Mouse (Mus musculus): ENCODE measurements around the gene Prdm10. TPM values are rescaled to one million over a fixed set of nuclear protein-coding genes. Genes with fewer than 3 reads are reported as not detected.

Prdm10 gene
- total RNA-seq (2021): 1 to 10 TPM; 6.5 to 6.9 TPM
- long read RNA-seq, experiment 1, partial matches to known transcripts: 0 of 3 reads
- long read RNA-seq, experiment 1, other reads (novel, unspliced or antisense): 3 of 3 reads
- long read RNA-seq, experiment 2, partial matches to known transcripts: 2 of 4 reads
- long read RNA-seq, experiment 2, other reads (novel, unspliced or antisense): 2 of 4 reads

GRCm38 (mm10) chr9:31280366-31281010, at the start of gene Prdm10:
Prdm10 (plus strand) TSS chr9:31280538.
- DNase-seq (ENCODE audit: low spot score in 2 of 2): peak; percentile 94 to 97

DNA sequence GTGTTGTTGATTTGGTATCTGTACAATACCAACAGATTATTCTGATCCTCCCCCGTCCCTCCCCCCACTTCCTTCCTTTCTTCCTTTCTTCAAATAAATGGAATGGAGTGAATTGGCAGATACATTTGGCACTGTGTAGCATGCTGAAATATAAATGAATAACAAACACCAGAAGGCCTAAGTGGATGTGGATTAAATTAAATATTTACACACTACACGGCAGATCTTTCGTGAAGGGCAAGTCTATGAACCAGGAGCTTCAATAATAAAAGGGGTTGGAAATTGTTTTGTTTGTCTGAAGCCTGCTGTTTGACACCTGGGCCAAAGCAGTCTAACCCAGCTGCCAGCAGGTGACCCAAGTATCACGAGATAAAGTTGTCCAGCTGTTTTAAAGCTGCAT, 45.3 kb upstream of the Prdm10 start:
- no peak for DNase-seq (ENCODE audit: low spot score in 2 of 2)

DNA sequence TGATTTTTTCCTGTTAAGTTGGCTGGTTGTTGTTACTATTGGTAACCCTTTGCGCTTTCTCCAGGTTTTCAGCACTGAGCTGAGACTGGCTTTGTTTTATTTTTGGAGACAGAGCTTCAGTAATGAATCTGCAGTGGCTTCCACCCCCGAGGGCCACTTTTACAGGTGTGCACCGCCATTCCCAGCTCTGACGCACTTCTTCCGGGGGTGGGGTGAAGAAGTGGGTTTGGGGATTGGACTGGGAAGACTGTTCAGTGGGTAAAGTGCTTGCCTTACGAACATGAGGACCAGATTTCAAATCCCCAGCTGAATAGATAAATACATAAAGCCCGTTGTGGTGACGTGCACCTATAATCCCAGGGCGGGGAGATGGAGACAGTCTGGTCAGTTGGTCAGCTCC, 44.8 kb upstream of the Prdm10 start:
- no peak for DNase-seq (ENCODE audit: low spot score in 2 of 2)

GRCm38 (mm10) chr9:31236079-31236478, 44.3 kb upstream of the Prdm10 start:
- no peak for DNase-seq (ENCODE audit: low spot score in 2 of 2)

DNA sequence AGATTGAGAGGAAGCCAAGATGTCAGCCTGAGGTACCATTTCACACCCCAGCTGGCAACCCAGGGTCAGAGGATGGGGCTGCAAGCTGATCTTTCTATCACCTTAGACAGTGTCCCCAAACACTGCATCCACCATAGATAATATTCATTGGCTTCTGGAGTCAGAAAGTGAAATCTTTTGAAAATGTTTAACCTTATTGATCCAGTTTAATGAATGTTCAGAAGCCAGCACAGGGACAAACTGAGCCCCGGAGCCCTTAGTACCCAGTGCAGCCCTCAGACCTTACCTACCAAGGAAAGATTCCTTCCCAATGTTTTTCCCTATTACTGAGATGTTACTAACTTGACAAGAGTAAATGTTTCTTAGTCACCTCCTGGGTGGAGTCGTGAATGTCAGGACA, 41.8 kb upstream of the Prdm10 start:
- no peak for DNase-seq (ENCODE audit: low spot score in 2 of 2)

- DNase-seq (ENCODE audit: low spot score in 2 of 2): no peak
These were observed 40.8 kb upstream of the Prdm10 start for GRCm38 (mm10) chr9:31239551-31239950.

DNA sequence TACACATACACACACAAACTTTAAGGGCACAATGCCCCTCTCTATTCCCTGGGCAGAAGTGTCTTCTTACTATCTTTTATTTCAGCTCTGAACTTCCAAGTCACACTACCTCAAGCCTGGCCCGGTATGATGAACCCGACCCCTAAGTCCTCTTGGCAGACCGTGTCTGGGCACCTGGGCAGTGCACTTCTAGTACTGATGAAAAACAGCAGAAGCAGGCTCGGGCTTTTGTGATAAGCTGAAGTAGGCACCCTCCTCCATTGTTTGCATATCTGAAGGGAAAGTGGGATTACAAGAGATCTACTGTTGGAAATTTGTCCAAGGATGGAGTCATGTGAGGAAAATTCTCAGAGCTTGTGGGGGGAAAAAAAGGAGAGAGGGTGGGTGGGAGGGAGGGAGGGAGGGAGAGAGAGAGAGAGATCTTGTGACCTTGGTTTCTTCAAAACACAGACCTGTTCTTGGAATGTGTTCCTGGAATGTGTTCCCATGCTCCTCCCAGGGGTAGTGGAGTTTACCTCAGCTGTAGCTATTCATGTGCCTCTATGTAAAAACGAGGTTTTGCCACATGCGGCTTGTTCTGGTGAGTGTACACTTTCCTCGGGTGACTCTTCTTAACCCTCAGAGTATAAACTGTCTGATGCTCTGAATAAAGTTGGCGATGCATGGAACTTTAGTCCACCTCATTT, 39.7 kb upstream of the Prdm10 start:
- no peak for DNase-seq (ENCODE audit: low spot score in 2 of 2)

- no peak for DNase-seq (ENCODE audit: low spot score in 2 of 2)
These were observed 39.1 kb upstream of the Prdm10 start for GRCm38 (mm10) chr9:31241208-31241699.

GRCm38 (mm10) chr9:31243306-31243938, 36.9 kb upstream of the Prdm10 start:
- no peak for DNase-seq (ENCODE audit: low spot score in 2 of 2)

DNA sequence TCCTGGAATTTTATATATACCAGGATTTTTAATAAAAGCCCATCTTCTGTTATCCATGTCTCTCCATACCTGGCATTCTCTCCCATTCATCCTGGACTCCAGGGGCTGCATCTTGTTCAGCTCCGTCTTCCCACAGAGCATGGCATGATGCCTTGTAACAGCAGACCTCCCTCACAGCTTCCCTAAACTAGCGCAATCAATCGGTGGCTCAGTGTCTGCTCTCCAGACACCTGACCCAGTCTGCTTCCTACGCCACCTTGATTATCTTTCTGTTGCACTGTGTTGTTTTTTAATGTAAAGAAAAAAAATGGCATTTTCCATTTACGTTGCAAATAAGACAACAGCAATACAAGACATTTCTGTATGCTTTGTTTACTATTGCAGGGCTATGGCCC, 36.4 kb upstream of the Prdm10 start:
- no peak for DNase-seq (ENCODE audit: low spot score in 2 of 2)

GRCm38 (mm10) chr9:31245006-31245405, 35.3 kb upstream of the Prdm10 start:
- no peak for DNase-seq (ENCODE audit: low spot score in 2 of 2)

GRCm38 (mm10) chr9:31246421-31246820, 33.9 kb upstream of the Prdm10 start:
- DNase-seq (ENCODE audit: low spot score in 2 of 2): no peak

DNA sequence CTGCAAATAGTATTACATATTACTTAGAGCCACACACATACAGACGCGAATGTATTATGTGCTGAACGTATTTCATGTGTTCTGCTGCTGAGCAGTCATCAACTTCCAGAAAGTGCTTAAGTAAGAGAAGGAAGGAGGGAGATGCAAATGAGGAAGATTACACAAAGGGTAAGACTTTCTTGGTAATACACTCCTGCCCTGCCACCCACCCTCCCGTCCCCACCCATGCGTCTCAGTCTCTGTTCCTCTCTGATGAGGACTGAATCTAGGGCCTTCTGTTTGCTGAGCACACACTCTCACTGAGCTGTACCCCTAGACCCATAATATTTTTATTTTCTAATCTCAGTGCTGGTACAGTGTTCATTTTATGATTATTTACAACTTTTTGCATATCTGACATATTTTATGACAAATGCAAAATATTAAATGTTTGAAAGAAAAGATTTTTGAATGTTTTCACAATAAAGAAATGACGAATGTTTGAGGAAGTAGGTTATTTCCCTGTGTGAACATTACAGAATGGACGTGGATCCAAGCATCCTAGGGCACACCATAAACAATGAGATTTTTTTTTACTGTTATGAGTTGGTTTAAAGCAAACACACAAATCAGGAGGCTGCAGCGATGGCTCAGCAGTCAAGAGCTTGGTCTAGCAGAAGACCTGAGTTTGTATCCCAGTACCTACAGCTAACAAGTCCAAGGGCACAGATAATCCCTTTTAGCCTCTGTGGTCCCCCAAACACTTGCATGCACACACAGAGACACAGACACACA, 32.7 kb upstream of the Prdm10 start:
- DNase-seq (ENCODE audit: low spot score in 2 of 2): no peak

GRCm38 (mm10) chr9:31252182-31252799, 28.0 kb upstream of the Prdm10 start:
- peak in 1 of 2 experiments; percentile 24 for DNase-seq (ENCODE audit: low spot score in 2 of 2)

DNA sequence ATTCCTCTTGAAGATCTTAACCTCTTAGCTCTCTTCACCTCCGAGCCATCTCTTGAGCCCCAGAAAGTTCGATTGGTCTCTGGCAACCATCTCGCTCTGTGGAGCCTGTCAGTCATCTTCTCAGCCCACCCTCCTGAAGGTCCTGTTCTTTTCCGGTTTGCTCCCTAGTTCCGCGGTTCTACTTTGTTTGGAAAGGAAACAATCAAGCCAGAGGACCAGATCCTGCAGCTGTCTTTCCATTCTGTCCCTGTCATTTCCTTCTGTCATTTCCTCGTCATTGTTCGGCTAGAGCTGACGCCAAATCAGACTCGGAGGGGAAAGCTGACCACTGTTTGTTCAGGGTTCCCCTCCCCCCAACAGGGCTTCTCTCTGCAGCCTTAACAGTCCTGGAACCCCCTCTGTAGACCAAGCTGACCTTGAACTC, 27.0 kb upstream of the Prdm10 start:
- DNase-seq (ENCODE audit: low spot score in 2 of 2): peak in 1 of 2 experiments; percentile 17

DNA sequence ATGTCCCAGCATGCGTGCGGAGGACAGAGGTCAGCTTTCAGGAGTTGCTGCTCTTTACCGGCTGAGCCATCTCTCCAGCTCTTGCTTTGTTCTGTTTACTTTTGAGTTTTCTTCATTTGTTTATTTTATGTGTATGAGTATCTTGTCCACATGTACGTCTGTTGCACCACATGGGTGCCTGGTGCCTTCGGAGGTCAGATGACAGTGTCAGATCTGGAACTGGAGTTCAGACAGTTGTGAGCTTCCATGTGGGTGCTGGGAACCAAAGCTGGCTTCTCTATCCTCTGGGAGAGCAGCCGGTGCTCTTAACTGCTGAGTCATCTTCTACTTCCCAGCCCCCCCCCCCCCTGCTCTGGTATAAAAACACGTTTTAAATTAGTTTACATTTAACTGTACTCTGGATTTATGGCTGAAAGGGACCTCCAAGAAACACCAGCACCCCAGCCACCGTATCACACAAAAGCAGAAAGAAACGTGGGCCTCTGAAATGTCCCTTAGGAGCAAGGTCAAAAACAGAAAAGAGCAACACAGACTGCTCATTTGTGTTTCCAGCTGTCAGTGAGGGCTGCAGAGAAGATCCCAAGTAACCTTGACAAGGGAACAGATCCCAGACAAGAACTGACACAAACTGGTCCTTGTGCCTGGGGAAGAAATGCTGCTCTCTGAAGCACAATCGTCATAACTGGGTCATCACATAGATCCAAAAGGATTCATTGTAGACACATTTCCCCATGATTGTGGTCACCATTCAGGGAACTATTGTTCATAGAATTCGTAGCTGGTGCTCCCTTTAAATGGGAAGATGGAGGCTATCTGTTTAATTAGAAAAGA, 26.3 kb upstream of the Prdm10 start:
- no peak for DNase-seq (ENCODE audit: low spot score in 2 of 2)

DNA sequence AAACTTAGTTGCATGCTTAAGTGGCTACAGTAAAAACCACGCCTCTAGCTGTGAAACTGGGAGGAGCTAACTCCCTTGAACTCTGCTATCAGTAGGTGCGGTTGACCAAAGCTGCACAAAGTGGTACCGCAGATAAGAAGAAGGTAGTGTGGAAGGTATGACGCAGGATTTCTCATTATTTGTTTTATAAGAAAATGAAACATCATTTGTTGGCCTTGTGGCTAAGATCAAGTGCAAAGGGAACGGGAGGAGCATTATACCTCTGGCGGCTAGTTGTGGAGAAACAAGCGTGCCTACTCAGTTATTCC, 25.7 kb upstream of the Prdm10 start:
- DNase-seq (ENCODE audit: low spot score in 2 of 2): no peak

DNA sequence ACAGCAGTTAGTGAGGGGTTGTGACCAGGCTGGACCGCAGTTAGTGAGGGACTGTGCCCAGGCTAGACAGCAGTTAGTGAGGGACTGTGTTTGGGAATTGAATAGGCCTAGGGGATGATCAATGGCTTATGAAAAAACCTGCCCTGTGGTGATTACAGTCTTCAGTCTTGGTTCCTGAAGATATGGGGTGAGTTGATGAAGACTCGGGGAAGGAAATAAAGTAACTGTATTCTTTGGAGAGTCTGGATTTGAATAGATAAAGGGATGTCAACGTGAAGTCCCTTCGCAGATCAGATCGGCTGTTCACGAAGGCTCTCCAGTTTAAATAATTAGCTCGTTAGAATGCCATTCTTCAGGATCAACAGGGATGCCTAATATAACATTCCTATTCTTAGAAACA, 24.4 kb upstream of the Prdm10 start:
- no peak for DNase-seq (ENCODE audit: low spot score in 2 of 2)

DNA sequence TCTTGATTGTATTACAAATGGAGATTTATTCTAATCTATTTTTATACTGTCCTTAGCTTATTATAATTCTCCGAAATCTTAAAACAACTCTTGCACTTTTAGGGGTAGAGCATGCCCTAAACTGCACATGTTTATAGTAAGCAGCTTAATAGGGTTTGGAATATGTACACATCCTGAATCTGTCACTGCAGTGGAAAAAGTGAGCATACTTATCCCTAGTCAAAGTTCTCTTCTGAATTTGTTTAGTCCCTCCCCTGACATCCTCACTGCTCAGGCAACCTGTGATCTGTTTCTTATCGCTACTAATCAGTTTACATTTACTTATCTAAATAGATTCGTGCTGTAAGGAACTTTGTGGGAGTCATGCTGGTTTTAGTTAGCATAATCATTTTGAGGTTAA, 22.1 kb upstream of the Prdm10 start:
- no peak for DNase-seq (ENCODE audit: low spot score in 2 of 2)

GRCm38 (mm10) chr9:31260219-31260618, 20.1 kb upstream of the Prdm10 start:
- no peak for DNase-seq (ENCODE audit: low spot score in 2 of 2)
